Mouse (Mus musculus) forebrain, embryonic 14.5 days (tissue): Measurements from ENCODE around the gene Cdh26. TPM values are rescaled to one million over a fixed set of nuclear protein-coding genes. Genes with fewer than 3 reads are reported as not detected.

Experiments
- ATAC-seq: fragments of 200-750 bp; cut with Nextera tagmentation; 2 replicates; pipeline ENCODE4 v1.8.0; 2017; ENCODE audit warnings: mild to moderate bottlenecking, moderate library complexity
- DNase-seq: peaks from one replicate; pipeline ENCODE4 v3.0.0-alpha.2; 2015; ENCODE audit warnings: low spot score
- H3K27ac ChIP-seq: fragments of 300-500 bp; sonication (generic); 2 replicates; pipeline ENCODE4 v1.5.1; 2014; ENCODE audit warnings: low read depth, mild to moderate bottlenecking, control low read depth, low read length, moderate library complexity
- H3K27me3 ChIP-seq: fragments of 300-500 bp; sonication (generic); replicated peaks from 2 replicates; pipeline ENCODE4 v1.6.1; 2014; ENCODE audit warnings: low read length, control low read depth, mixed read lengths; ENCODE audit not compliant: control insufficient read depth, insufficient read depth
- H3K36me3 ChIP-seq: fragments of 300-500 bp; sonication (generic); 2 replicates; pipeline ENCODE4 v1.6.1; 2014; ENCODE audit warnings: low read length, control low read depth; ENCODE audit not compliant: control insufficient read depth, insufficient read depth
- H3K4me1 ChIP-seq: fragments of 300-500 bp; sonication (generic); 2 replicates; pipeline ENCODE4 v1.6.1; 2014; ENCODE audit warnings: antibody characterized with exemption, low read length, control low read depth; ENCODE audit not compliant: control insufficient read depth, insufficient read depth
- H3K4me2 ChIP-seq: fragments of 300-500 bp; sonication (generic); 2 replicates; pipeline ENCODE4 v1.6.1; 2014; ENCODE audit warnings: mild to moderate bottlenecking, control low read depth, low read length
- H3K4me3 ChIP-seq: fragments of 300-500 bp; sonication (generic); 2 replicates; pipeline ENCODE4 v1.5.1; 2014; ENCODE audit warnings: low read depth, low read length, control low read depth
- H3K9ac ChIP-seq: fragments of 300-500 bp; sonication (generic); 2 replicates; pipeline ENCODE4 v1.6.1; 2014; ENCODE audit warnings: mild to moderate bottlenecking, low read length, control low read depth, moderate library complexity
- H3K9me3 ChIP-seq: fragments of 300-500 bp; sonication (generic); replicated peaks from 2 replicates; pipeline ENCODE4 v1.6.1; 2016; ENCODE audit warnings: low read length, control low read depth, mixed read lengths; ENCODE audit not compliant: control insufficient read depth
- WGBS: fragments of 180-500 bp; shearing (Covaris S2); extraction: QIAGEN DNeasy Blood & Tissue Kit; methylation state at CpG from one replicate; pipeline ENCODE4 v1.1.7; 2014; 5-methylcytosine and 5-hydroxymethylcytosine counted together
- polyA plus RNA-seq: library from polyadenylated mRNA; unstranded; fragments of >200 nt; fragmentation: Nextera tagmentation; extraction: Ambion mirVana; gene quantifications from 2 replicates; pipeline ENCODE4 v1.2.1, GENCODE M21; 2014

Cdh26 gene
- polyA plus RNA-seq, 1 experiment from 2014 or later = 0.11 TPM

DNA sequence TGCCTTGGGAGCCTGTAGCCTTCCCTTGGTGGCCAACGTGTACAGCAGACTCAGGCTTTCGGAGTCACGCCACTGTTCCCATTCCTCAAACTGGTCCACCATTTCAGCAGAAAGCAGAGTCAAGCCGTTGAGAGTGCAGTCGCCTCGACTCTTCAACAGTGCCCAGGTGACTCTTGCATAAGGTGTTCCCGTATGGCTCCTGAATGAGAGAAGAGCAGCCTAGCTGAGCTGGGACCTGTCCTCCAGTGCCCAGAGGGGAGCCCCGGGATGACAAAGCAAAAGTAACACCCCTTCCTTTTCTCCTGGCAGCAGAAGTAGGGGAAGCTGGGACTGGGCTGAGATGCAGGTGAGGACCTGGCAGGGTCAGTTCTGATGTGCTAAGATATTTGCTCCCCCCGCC is 2.1 kb upstream of the Cdh26 start:
- WGBS = 83% methylated on average over 9 of the region's 9 CpGs
- no peak for DNase-seq
- no peaks in the 10 kb centered on the region for H3K9me3 ChIP-seq
- no peaks in the 10 kb centered on the region for H3K4me1 ChIP-seq
- no peaks in the 10 kb centered on the region for H3K36me3 ChIP-seq
- no peak for ATAC-seq
- no peak overlapping the region for H3K4me2 ChIP-seq
- H3K27ac ChIP-seq = no peak overlapping the region
- H3K4me3 ChIP-seq = no peak overlapping the region
- no peaks in the 10 kb centered on the region for H3K27me3 ChIP-seq
- H3K9ac ChIP-seq = no peak overlapping the region

DNA sequence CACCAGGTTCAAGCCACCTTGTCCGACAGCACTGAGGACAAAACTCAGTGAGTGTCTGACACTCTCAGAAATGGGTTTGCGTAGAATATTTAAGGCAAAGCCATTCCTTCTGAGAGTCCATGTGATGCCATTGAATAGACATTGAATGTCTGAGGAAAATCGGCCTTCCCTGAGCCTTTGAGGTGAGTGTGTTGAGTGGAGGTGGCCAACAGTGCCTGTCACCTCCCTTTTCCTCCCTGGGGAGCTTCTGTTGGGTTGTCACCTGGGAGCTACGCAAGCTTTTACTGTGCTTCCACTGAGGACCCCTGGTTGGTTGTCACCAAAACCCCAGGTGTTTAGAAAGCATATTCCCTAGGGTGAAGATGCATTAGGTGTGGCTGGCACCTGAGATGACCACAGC is 1.7 kb upstream of the Cdh26 start:
- H3K9ac ChIP-seq = no peak overlapping the region
- no peak overlapping the region for H3K4me3 ChIP-seq
- no peaks in the 10 kb centered on the region for H3K36me3 ChIP-seq
- no peak for ATAC-seq
- WGBS = 87% methylated on average over 4 of the region's 4 CpGs
- H3K9me3 ChIP-seq = no peaks in the 10 kb centered on the region
- DNase-seq = no peak
- no peak overlapping the region for H3K4me2 ChIP-seq
- H3K4me1 ChIP-seq = no peaks in the 10 kb centered on the region
- H3K27ac ChIP-seq = no peak overlapping the region
- H3K27me3 ChIP-seq = no peaks in the 10 kb centered on the region

DNA sequence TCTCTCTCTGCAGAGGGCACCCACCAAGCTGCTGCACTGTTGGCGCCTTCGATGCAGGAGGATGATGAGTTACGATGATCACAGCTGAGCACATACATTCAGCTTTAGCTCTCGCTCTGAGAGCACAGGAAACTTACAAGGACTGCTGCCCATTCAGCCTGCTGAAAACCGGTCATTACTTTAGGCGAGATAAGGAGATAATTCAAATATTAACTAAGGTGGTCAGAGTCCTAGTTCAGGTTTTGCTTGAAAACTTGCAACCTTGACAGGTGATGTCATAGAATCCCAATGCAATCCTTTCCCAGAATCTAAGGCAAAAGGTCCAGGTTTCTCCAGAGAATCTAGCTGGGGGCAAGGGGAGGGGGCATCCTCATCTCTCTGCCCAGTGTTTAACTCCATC is 905 bp upstream of the Cdh26 start:
- 86% methylated on average over 6 of the region's 6 CpGs for WGBS
- Histone ChIP-seq H3K9me3 (no peaks in the 10 kb centered on the region), H3K4me2 (no peak overlapping the region), H3K27ac (no peak overlapping the region), H3K27me3 (no peaks in the 10 kb centered on the region), H3K4me1 (no peaks in the 10 kb centered on the region), H3K9ac (no peak overlapping the region), H3K36me3 (no peaks in the 10 kb centered on the region), H3K4me3 (no peak overlapping the region)
- DNase-seq (no peak), ATAC-seq (no peak)

DNA sequence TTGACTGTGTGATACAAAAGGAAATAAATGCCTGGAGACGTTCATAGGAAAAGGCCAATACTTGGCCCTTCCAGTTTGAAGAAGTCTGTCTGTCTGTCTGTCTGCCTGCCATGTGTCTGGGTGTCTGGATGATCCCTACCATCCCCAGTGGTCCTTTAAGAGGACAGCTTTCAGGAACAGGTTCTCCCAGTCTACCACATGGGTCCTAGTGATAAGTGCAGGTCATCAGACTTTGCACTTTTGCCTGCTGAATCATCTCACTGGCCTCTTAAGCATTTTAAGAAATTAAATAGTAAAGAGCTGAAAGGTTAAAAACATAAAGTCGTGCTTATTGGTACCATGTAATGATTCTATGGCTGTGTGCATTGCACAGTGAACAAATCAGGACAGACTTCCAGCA is 3.2 kb downstream of the Cdh26 start:
- Histone ChIP-seq H3K9ac (no peak overlapping the region), H3K27me3 (no peaks in the 10 kb centered on the region), H3K27ac (no peak overlapping the region), H3K4me3 (no peak overlapping the region), H3K36me3 (no peaks in the 10 kb centered on the region), H3K9me3 (no peaks in the 10 kb centered on the region), H3K4me1 (no peaks in the 10 kb centered on the region), H3K4me2 (no peak overlapping the region)
- DNase-seq (no peak), ATAC-seq (no peak)
- WGBS = 81% methylated on average over 2 of the region's 2 CpGs

DNA sequence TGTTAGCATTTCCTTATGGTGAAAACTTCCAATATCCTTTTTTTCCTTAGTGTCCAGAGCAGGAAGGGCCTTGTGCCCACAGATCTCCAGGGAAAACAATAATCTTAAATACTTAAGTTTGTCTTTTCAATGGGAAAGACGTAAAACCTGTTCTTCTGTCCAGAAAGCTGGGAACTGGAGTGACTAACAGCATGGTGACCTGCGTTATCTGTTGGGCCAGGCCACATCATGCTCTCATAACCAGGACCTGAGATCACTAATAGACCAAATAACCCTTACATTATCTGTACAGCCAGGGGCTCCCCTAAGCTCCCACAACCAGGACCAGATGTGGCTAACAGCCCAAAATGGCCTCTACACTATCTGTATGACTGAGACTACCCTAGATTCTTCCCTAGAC is 3.6 kb downstream of the Cdh26 start:
- DNase-seq (no peak), ATAC-seq (no peak)
- WGBS = 87% methylated on average over 2 of the region's 2 CpGs
- Histone ChIP-seq H3K4me2 (no peak overlapping the region), H3K36me3 (no peaks in the 10 kb centered on the region), H3K9ac (no peak overlapping the region), H3K27me3 (no peaks in the 10 kb centered on the region), H3K4me3 (no peak overlapping the region), H3K4me1 (no peaks in the 10 kb centered on the region), H3K9me3 (no peaks in the 10 kb centered on the region), H3K27ac (no peak overlapping the region)

DNA sequence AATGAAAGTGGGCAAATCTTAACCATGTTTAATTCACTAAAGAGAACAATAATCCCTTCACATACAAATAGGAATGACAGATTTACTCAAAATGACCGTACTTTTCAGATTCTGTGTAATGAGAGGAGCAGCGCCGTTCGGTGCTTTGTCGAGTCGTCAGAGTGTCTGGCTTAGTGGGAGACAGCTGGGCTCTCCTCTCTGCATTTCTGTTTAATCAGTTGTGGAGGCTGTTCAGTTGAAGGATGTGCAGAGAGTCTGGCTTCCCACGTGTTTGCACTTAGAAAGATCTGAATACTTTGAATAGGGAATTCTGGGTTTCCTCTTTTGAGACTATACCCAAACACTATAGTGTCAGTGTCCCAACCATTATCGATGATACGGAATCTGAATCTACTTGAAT is 7.0 kb downstream of the Cdh26 start:
- H3K36me3 ChIP-seq = no peaks in the 10 kb centered on the region
- ATAC-seq (no peak; the same call in 1 of the 2 replicates), DNase-seq (peak; percentile 37)
- no peaks in the 10 kb centered on the region for H3K4me1 ChIP-seq
- no peak overlapping the region for H3K4me2 ChIP-seq
- H3K27ac ChIP-seq = no peak overlapping the region
- no peaks in the 10 kb centered on the region for H3K9me3 ChIP-seq
- H3K4me3 ChIP-seq = no peak overlapping the region
- no peak overlapping the region for H3K9ac ChIP-seq
- 57% methylated on average over 9 of the region's 9 CpGs for WGBS
- H3K27me3 ChIP-seq = no peaks in the 10 kb centered on the region

DNA sequence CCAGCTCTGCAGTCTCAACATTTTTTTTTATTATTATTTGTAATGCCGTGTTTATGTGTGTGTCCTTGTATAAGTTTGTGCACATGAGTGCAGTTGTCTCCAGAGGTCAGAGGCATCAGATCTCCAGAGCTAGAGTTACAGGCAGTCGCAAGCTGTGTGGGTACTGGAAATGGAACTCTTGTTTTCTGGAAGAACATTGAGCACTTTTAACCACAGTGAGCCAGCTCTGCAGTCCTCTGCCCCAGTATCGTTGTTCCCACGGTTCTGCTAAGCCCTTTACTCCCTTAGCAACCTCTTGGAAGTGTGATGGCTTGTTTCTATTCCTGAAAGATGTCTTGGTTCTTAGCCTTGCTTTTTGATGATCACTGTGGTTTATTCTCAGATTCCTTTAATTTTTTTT is 19.1 kb downstream of the Cdh26 start:
- Histone ChIP-seq H3K4me2 (no peak overlapping the region), H3K27me3 (no peaks in the 10 kb centered on the region), H3K36me3 (no peaks in the 10 kb centered on the region), H3K9me3 (no peaks in the 10 kb centered on the region), H3K9ac (no peak overlapping the region), H3K27ac (no peak overlapping the region), H3K4me3 (no peak overlapping the region), H3K4me1 (no peaks in the 10 kb centered on the region)
- WGBS = 82% methylated on average over 4 of the region's 4 CpGs
- no peak for ATAC-seq
- no peak for DNase-seq

DNA sequence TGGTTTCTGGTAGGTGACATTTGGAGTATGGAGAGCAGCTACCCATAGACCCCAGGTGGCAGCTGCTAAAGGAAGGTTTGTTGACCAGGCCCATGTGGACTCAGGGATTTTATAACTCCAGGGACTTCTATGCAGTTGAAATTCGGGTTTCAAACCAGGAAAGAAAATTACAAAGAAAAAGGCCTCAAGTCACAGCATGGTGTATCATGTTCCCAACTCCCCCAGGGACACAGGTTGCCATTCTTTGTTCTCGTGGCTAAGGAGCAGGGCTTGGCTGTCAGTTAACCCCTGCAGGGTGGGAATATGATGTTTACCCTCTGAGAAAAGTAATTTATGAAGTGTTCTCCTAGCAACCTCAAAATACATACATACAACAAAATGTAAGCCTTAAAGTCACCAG is 19.9 kb downstream of the Cdh26 start:
- no peak overlapping the region for H3K9ac ChIP-seq
- H3K4me1 ChIP-seq = peaks cover 8% of the 10 kb centered on the region
- H3K27ac ChIP-seq = no peak overlapping the region
- no peak for DNase-seq
- no peaks in the 10 kb centered on the region for H3K9me3 ChIP-seq
- no peak overlapping the region for H3K4me3 ChIP-seq
- no peak overlapping the region for H3K4me2 ChIP-seq
- no peaks in the 10 kb centered on the region for H3K27me3 ChIP-seq
- WGBS = 6% methylated on average over 2 of the region's 2 CpGs
- no peak for ATAC-seq
- H3K36me3 ChIP-seq = no peaks in the 10 kb centered on the region

DNA sequence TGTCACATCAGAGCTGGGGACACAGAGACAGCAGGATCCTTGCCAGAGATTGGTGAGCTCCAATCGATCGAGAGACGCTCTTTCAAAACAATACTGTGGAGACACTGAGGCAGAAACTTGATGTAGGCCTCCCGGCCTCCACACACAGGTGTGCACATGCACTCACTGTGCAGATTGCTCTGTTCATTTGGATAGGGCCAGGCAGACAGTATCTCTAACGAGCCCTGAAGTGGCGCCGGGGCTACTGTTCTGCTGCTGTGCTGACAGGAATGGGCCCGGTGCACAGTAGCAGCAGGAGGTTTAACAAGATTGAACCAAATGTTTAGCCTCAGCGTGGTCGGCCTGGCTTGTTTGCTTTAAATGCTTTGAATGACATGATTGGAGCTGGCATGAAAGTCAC is 20.6 kb downstream of the Cdh26 start:
- Histone ChIP-seq H3K27ac (no peak overlapping the region), H3K4me1 (peaks cover 12% of the 10 kb centered on the region), H3K9me3 (no peaks in the 10 kb centered on the region), H3K36me3 (no peaks in the 10 kb centered on the region), H3K4me3 (no peak overlapping the region), H3K27me3 (no peaks in the 10 kb centered on the region), H3K4me2 (no peak overlapping the region), H3K9ac (no peak overlapping the region)
- WGBS = 49% methylated on average over 10 of the region's 10 CpGs
- ATAC-seq (no peak), DNase-seq (no peak)
